Mouse (Mus musculus) forebrain, embryonic 15.5 days (tissue): ENCODE results near the gene Ube2j2. TPM values are rescaled to one million over a fixed set of nuclear protein-coding genes. Genes with fewer than 3 reads are reported as not detected.
A peak's percentile ranks its signal among the peaks of the same experiment; 100 is the strongest.

Experiments used
- ATAC-seq: fragments of 200-750 bp; cut with Nextera tagmentation; replicated peaks from 2 replicates; pipeline ENCODE4 v1.8.0; 2017; ENCODE audit warnings: mild to moderate bottlenecking, moderate TSS enrichment, moderate library complexity
- H3K27ac ChIP-seq: fragments of 300-500 bp; sonication (generic); replicated peaks from 2 replicates; pipeline ENCODE4 v1.5.1; 2015; ENCODE audit warnings: mild to moderate bottlenecking, inconsistent platforms
- H3K27me3 ChIP-seq: fragments of 300-500 bp; sonication (generic); 2 replicates; pipeline ENCODE4 v1.6.1; 2015; ENCODE audit warnings: inconsistent platforms
- H3K36me3 ChIP-seq: fragments of 300-500 bp; sonication (generic); 2 replicates; pipeline ENCODE4 v1.6.1; 2015; ENCODE audit warnings: mild to moderate bottlenecking, inconsistent platforms
- H3K4me1 ChIP-seq: fragments of 300-500 bp; sonication (generic); 2 replicates; pipeline ENCODE4 v1.6.1; 2015; ENCODE audit warnings: inconsistent platforms
- H3K4me2 ChIP-seq: fragments of 300-500 bp; sonication (generic); replicated peaks from 2 replicates; pipeline ENCODE4 v1.6.1; 2015; ENCODE audit warnings: mild to moderate bottlenecking, inconsistent platforms
- H3K4me3 ChIP-seq: fragments of 300-500 bp; sonication (generic); 2 replicates; pipeline ENCODE4 v1.5.1; 2015; ENCODE audit warnings: mild to moderate bottlenecking, inconsistent platforms
- H3K9ac ChIP-seq: fragments of 300-500 bp; sonication (generic); replicated peaks from 2 replicates; pipeline ENCODE4 v1.6.1; 2015; ENCODE audit warnings: mild to moderate bottlenecking, inconsistent platforms
- H3K9me3 ChIP-seq: fragments of 300-500 bp; sonication (generic); 2 replicates; pipeline ENCODE4 v1.6.1; 2016; ENCODE audit warnings: inconsistent platforms
- WGBS: fragments of 180-500 bp; shearing (Covaris S2); methylation state at CpG from one replicate; pipeline ENCODE4 v1.1.7; 2015; ENCODE audit warnings: mixed read lengths; 5-methylcytosine and 5-hydroxymethylcytosine counted together
- polyA plus RNA-seq: library from polyadenylated mRNA; unstranded; fragments of >200 nt; fragmentation: Nextera tagmentation; extraction: Ambion mirVana; gene quantifications from 2 replicates; pipeline ENCODE4 v1.2.1, GENCODE M21; 2015

Ube2j2 gene
- polyA plus RNA-seq, 1 experiment from 2014 or later: 123 TPM

GRCm38 (mm10) chr4:155969043-155969653, 25.5 kb downstream of the Ube2j2 start:
- H3K36me3 ChIP-seq: peaks cover 11% of the 10 kb centered on the region
- WGBS: 88% methylated on average over 13 of the region's 13 CpGs
- no peak for ATAC-seq
- H3K4me2 ChIP-seq: no peak overlapping the region
- H3K27ac ChIP-seq: no peak overlapping the region
- H3K27me3 ChIP-seq: no peaks in the 10 kb centered on the region
- no peaks in the 10 kb centered on the region for H3K4me1 ChIP-seq
- H3K9me3 ChIP-seq: no peaks in the 10 kb centered on the region
- no peak overlapping the region for H3K9ac ChIP-seq
- no peak overlapping the region for H3K4me3 ChIP-seq

GRCm38 (mm10) chr4:155970286-155970685, 26.7 kb downstream of the Ube2j2 start:
- Histone ChIP-seq H3K36me3 (peaks cover 6% of the 10 kb centered on the region; the same call in 1 of the 2 replicates), H3K27me3 (no peaks in the 10 kb centered on the region), H3K4me2 (no peak overlapping the region), H3K27ac (no peak overlapping the region), H3K9me3 (no peaks in the 10 kb centered on the region), H3K9ac (no peak overlapping the region), H3K4me3 (no peak overlapping the region), H3K4me1 (no peaks in the 10 kb centered on the region)
- ATAC-seq: no peak
- WGBS: 77% methylated on average over 5 of the region's 5 CpGs

- Histone ChIP-seq H3K27ac (no peak overlapping the region), H3K4me2 (no peak overlapping the region), H3K27me3 (no peaks in the 10 kb centered on the region), H3K4me3 (no peak overlapping the region), H3K9me3 (no peaks in the 10 kb centered on the region), H3K36me3 (no peaks in the 10 kb centered on the region), H3K4me1 (no peaks in the 10 kb centered on the region), H3K9ac (no peak overlapping the region)
- WGBS: 47% methylated on average over 6 of the region's 6 CpGs
- no peak for ATAC-seq
Measured at GRCm38 (mm10) chr4:155972651-155973050, 29.0 kb downstream of the Ube2j2 start.

DNA sequence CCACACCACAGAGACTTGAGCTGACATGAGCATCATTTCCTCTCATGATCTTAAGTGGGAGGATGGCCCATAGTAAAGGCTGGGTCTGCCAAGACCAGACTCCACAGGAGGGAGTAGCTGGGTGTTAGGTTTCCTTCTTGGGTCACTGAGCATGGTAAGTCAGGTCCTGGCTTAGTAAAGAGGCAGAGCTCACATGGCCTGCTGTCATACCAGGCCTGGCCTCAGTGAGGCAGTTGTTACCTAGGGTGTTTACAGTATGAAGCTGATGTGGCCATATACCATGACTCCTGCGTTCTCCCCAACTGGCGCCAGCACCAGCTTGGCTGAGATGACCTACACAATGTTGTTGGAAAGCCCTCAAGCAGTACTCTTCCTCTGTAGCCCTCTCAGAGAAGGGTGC, 29.6 kb downstream of the Ube2j2 start:
- H3K27ac ChIP-seq: no peak overlapping the region
- no peaks in the 10 kb centered on the region for H3K9me3 ChIP-seq
- 91% methylated on average over 2 of the region's 2 CpGs for WGBS
- no peaks in the 10 kb centered on the region for H3K27me3 ChIP-seq
- H3K4me3 ChIP-seq: no peak overlapping the region
- H3K36me3 ChIP-seq: no peaks in the 10 kb centered on the region
- no peaks in the 10 kb centered on the region for H3K4me1 ChIP-seq
- no peak overlapping the region for H3K9ac ChIP-seq
- no peak for ATAC-seq
- H3K4me2 ChIP-seq: no peak overlapping the region

DNA sequence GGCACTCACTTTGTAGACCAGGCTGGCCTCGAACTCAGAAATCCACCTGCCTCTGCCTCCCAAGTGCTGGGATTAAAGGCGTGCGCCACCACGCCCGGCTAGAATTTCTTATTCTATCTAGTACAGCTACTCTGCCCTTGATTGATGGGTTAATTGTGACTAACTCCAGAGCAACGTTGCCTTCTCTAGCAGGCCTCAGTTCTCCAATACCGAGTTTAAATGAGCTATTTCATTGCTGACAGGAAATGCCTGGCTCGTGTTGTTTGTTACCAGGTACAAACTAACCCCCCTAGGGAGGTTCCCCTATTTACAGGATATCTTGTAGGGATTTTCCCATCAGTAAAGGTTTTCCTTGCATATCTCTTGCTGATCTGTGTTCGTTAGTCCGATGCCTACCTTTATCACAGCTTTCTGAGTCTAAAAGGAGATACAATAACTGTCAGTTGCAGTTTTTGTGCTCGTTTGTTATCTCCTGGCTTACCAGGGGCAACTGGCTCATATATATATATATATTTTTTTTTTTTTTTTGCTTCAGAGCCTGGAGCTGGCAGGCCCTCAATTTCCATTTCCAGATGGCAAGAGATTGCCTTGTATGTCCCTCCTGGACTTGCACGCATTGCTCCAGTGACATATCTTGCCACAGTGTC, 37.9 kb downstream of the Ube2j2 start:
- ATAC-seq: no peak
- 77% methylated on average over 12 of the region's 12 CpGs for WGBS
- no peaks in the 10 kb centered on the region for H3K9me3 ChIP-seq
- no peak overlapping the region for H3K4me2 ChIP-seq
- H3K36me3 ChIP-seq: no peaks in the 10 kb centered on the region
- H3K4me1 ChIP-seq: no peaks in the 10 kb centered on the region
- no peak overlapping the region for H3K27ac ChIP-seq
- no peaks in the 10 kb centered on the region for H3K27me3 ChIP-seq
- no peak overlapping the region for H3K9ac ChIP-seq
- no peak overlapping the region for H3K4me3 ChIP-seq

DNA sequence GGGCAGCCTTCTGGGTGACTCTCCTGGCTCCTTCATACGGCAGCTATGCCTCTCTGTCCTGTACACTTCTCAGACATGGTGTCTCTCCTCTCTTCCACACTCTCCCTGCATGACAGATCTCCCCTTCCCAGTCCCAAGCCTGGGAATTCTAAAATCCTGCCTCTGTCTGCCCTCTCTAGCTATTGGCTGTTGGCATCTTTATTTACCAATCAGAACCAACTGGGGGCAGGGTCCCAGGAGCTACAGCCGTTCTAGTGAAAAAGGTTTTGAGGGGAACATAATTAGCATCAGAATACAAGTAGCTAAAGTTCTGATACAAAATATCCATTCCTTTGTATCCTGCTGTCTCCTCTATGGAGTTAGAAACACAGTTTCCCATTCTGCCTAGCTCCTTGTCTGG, 40.2 kb downstream of the Ube2j2 start:
- H3K36me3 ChIP-seq: no peaks in the 10 kb centered on the region
- ATAC-seq: no peak
- H3K9me3 ChIP-seq: no peaks in the 10 kb centered on the region
- no peaks in the 10 kb centered on the region for H3K4me1 ChIP-seq
- H3K27ac ChIP-seq: no peak overlapping the region
- H3K4me3 ChIP-seq: no peak overlapping the region
- no peaks in the 10 kb centered on the region for H3K27me3 ChIP-seq
- WGBS: 20% methylated on average over 2 of the region's 2 CpGs
- no peak overlapping the region for H3K4me2 ChIP-seq
- no peak overlapping the region for H3K9ac ChIP-seq

DNA sequence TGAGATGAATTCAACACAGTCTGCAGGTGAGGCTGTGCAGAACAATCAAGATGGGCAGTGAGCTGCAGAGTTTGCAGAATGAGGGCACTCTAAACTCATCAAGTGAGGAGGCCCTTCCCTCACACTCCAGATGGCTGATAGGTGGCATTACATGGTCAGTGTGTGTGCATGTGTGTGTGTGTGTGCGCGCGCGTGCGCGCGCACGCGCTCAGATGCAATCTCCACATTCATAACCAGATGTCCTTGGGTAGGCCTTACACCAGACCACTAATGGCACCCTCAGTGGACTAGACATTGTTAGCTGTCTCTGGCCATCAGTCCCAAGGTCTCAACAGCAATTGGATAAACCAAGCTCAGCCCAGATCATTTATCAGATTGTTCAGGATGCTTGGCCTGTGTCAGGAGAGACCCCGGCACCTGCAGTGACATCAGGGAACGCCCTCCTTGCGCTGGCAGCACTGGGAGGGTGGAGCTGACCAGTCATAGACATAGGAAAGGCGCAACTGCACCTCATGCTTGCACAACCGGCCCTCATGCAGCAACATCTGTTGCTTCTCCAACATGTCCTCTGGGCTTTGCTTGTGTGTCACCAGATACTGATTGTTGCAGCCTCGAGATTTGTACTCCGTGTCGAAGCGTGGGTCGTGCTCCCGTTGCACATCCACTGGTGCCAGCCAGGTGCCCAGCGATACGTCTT, 47.7 kb downstream of the Ube2j2 start:
- peak overlapping the region; percentile 98 for H3K27ac ChIP-seq

GRCm38 (mm10) chr4:155991908-155992230, 48.2 kb downstream of the Ube2j2 start:
- Histone ChIP-seq H3K4me2 (peak overlapping the region; percentile 100), H3K4me1 (peaks cover 30% of the 10 kb centered on the region), H3K27me3 (no peaks in the 10 kb centered on the region), H3K9me3 (no peaks in the 10 kb centered on the region), H3K36me3 (peaks cover 7% of the 10 kb centered on the region; the same call in 1 of the 2 replicates), H3K27ac (peak overlapping the region; percentile 98), H3K4me3 (peak overlapping the region; percentile 97), H3K9ac (peak overlapping the region; percentile 80)
- WGBS: 27% methylated on average over 37 of the region's 37 CpGs
- ATAC-seq: no peak; the same call in 1 of the 2 replicates

More for the DNA sequence above, 47.7 kb downstream of the Ube2j2 start:
- H3K4me1 ChIP-seq: peaks cover 30% of the 10 kb centered on the region
- no peaks in the 10 kb centered on the region for H3K27me3 ChIP-seq
- H3K36me3 ChIP-seq: 0 out of 2 replicates have a peak, but pooled peaks cover 7% of the 10 kb centered on the region
- H3K9me3 ChIP-seq: no peaks in the 10 kb centered on the region
- peak overlapping the region; percentile 100 for H3K4me2 ChIP-seq
- peak overlapping the region; percentile 97 for H3K4me3 ChIP-seq
- 88% methylated on average over 22 of the region's 22 CpGs for WGBS
- H3K9ac ChIP-seq: peak overlapping the region; percentile 80
- ATAC-seq: no peak

- Histone ChIP-seq H3K4me3 (peak within 1 kb of the TSS; percentile 97), H3K9ac (peak within 1 kb of the TSS; percentile 88), H3K9me3 (no peaks in the 10 kb centered on the region), H3K27ac (peak within 1 kb of the TSS; percentile 98), H3K27me3 (no peaks in the 10 kb centered on the region), H3K4me2 (peak within 1 kb of the TSS; percentile 100), H3K36me3 (peaks cover 12% of the 10 kb centered on the region), H3K4me1 (peaks cover 30% of the 10 kb centered on the region)
- ATAC-seq: peak; percentile 89
- WGBS: under 1% methylated on average over 99 of the region's 99 CpGs
Measured at GRCm38 (mm10) chr4:155992241-155992905, 48.7 kb downstream of the Ube2j2 start, which contains the start of the genes B3galt6 and Sdf4. Gene B3galt6, minus strand, starts transcription at chr4:155992649. Gene Sdf4, plus strand, starts transcription at chr4:155992872.

- Histone ChIP-seq H3K4me3 (peak overlapping the region; percentile 97), H3K36me3 (peaks cover 18% of the 10 kb centered on the region), H3K4me1 (peaks cover 30% of the 10 kb centered on the region), H3K4me2 (peak overlapping the region; percentile 71), H3K9me3 (no peaks in the 10 kb centered on the region), H3K27ac (peak overlapping the region; percentile 98), H3K9ac (peak overlapping the region; percentile 88), H3K27me3 (no peaks in the 10 kb centered on the region)
- under 1% methylated on average over 70 of the region's 70 CpGs for WGBS
- peak; percentile 87 for ATAC-seq
Measured at GRCm38 (mm10) chr4:155992906-155993547, 49.4 kb downstream of the Ube2j2 start.

DNA sequence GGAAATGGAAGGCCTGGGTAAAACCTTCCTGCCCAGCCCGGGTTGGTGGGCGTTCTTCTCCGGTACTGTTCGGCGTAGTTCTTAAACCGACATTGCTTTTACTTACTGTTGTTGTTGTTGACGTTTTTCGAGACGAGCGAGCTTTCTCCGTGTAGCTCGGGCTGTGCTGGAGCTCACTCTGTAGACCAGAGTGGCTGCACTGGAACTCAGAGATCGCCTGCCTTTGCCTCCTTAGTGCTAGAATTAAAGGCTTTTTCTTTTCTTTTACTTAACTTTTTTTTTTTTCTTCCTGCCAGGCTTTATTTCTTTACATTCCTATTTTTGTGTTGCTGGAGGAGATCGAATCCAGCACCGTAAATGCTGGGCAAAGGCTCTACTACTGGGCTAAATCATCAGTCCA, 50.0 kb downstream of the Ube2j2 start:
- peak overlapping the region; percentile 98 for H3K27ac ChIP-seq
- 6% methylated on average over 15 of the region's 15 CpGs for WGBS
- H3K27me3 ChIP-seq: no peaks in the 10 kb centered on the region
- H3K9ac ChIP-seq: peak overlapping the region; percentile 88
- peaks cover 30% of the 10 kb centered on the region for H3K4me1 ChIP-seq
- no peaks in the 10 kb centered on the region for H3K9me3 ChIP-seq
- ATAC-seq: 0 out of 2 replicates have a peak, but pooled peaks have one; percentile 0
- peak overlapping the region; percentile 97 for H3K4me3 ChIP-seq
- peaks cover 23% of the 10 kb centered on the region for H3K36me3 ChIP-seq
- H3K4me2 ChIP-seq: peak overlapping the region; percentile 71
